Comparison of ENCODE assay signal across 17 mouse cellular contexts in genomic region chr2:54228613-54229012, GRCm38 (mm10).
"Had no signal": no experiment of that assay in that cellular context is flagged by ENCODE, and none has a peak within 500 bp of the region (broad histone marks: within the 10 kb centered on the region; RNA-seq: fewer than 3 reads in every experiment).

No protein-coding gene starts in this region.

- DNase-seq: lung, embryonic 14.5 days; midbrain, embryonic 14.5 days; retina, postnatal 1 day; right cerebral cortex, adult 18-20 months; right cerebral cortex, postnatal 25 days; right cerebral cortex, postnatal 4 days; spleen, adult 18-20 months; thymus, adult 18-20 months; thymus, postnatal 14 days; thymus, postnatal 36 days had no signal

- H3K9ac ChIP-seq: liver, embryonic 14.5 days; lung, embryonic 14.5 days; midbrain, embryonic 12.5 days; neural tube, embryonic 13.5 days; neural tube, embryonic 15.5 days had no signal

- H3K4me3 ChIP-seq: midbrain, embryonic 10.5 days; midbrain, embryonic 12.5 days; myocyte; neural tube, embryonic 13.5 days; neural tube, embryonic 15.5 days had no signal

- ATAC-seq: midbrain, embryonic 16.5 days had no signal

- H3K36me3 ChIP-seq: midbrain, embryonic 10.5 days; midbrain, embryonic 12.5 days; neural tube, embryonic 13.5 days; neural tube, embryonic 15.5 days had no signal

- H3K4me1 ChIP-seq: midbrain, embryonic 10.5 days; midbrain, embryonic 12.5 days; neural tube, embryonic 13.5 days; neural tube, embryonic 15.5 days had no signal

- H3K9me3 ChIP-seq: midbrain, embryonic 10.5 days; midbrain, embryonic 12.5 days; neural tube, embryonic 13.5 days; neural tube, embryonic 15.5 days had no signal

- H3K4me2 ChIP-seq: lung, embryonic 14.5 days; midbrain, embryonic 12.5 days; neural tube, embryonic 13.5 days; neural tube, embryonic 15.5 days had no signal

- H3K27ac ChIP-seq: liver, embryonic 14.5 days; midbrain, embryonic 10.5 days; midbrain, embryonic 12.5 days; neural tube, embryonic 13.5 days; neural tube, embryonic 15.5 days had no signal

- H3K27me3 ChIP-seq: midbrain, embryonic 12.5 days; neural tube, embryonic 13.5 days; neural tube, embryonic 15.5 days had no signal
